8 mouse cellular contexts compared by ENCODE assay signal in genomic region chr15:102279783-102280520, GRCm38 (mm10). TPM values are rescaled to one million over a fixed set of nuclear protein-coding genes. Genes with fewer than 3 reads are reported as not detected.
DNase-seq lines count a peak whose midpoint lies in the region; ATAC-seq lines count a peak whose summit lies in the region.

No protein-coding gene starts in this region.

- H3K27ac ChIP-seq in hindbrain, embryonic 13.5 days, result peak overlapping the region; percentile 92
- H3K27ac ChIP-seq in midbrain, embryonic 11.5 days (ENCODE audit: low read depth, low read length), result peak overlapping the region; percentile 75; the same call in 1 of the 2 replicates

- ATAC-seq in megakaryocyte, adult 5-6 weeks (ENCODE audit: poor library complexity, severe bottlenecking), result no peak
- ATAC-seq in hindbrain, embryonic 13.5 days (ENCODE audit: low FRiP score), result 0 out of 2 replicates have a peak, but pooled peaks have one; percentile 22
- peak; percentile 38 for ATAC-seq in midbrain, embryonic 11.5 days (ENCODE audit: low FRiP score)

- no peaks in the 10 kb centered on the region for H3K9me3 ChIP-seq in megakaryocyte, embryonic 14.5 days
- H3K9me3 ChIP-seq in hindbrain, embryonic 13.5 days, result no peaks in the 10 kb centered on the region
- H3K9me3 ChIP-seq in midbrain, embryonic 11.5 days (ENCODE audit: control insufficient read depth, low read length), result no peaks in the 10 kb centered on the region

- peak overlapping the region; percentile 94 for H3K4me2 ChIP-seq in hindbrain, embryonic 13.5 days
- peak overlapping the region; percentile 92 for H3K4me2 ChIP-seq in midbrain, embryonic 11.5 days

- H3K9ac ChIP-seq in hindbrain, embryonic 13.5 days, result peak overlapping the region; percentile 87
- H3K9ac ChIP-seq in midbrain, embryonic 11.5 days (ENCODE audit: low read length), result peak overlapping the region; percentile 80

- H3K4me1 ChIP-seq in megakaryocyte, embryonic 14.5 days, result peaks cover 58% of the 10 kb centered on the region
- H3K4me1 ChIP-seq in hindbrain, embryonic 13.5 days (replicated peaks), result peaks cover 24% of the 10 kb centered on the region
- peaks cover 11% of the 10 kb centered on the region for H3K4me1 ChIP-seq in midbrain, embryonic 11.5 days (ENCODE audit: control insufficient read depth, insufficient read depth, low read length)

- intact Hi-C loops in left cerebral cortex, postnatal 14 days (cut with DNase I), result loop anchor here (2.0 kb wide), 1 partner anchor 33 kb away; no protein-coding TSS in a partner anchor

- 32% methylated on average over 13 of the region's 13 CpGs for WGBS in hindbrain, embryonic 13.5 days
- WGBS in midbrain, embryonic 11.5 days, result 32% methylated on average over 13 of the region's 13 CpGs

- DNase-seq in cerebellum, postnatal 14 days, result peak; percentile 26 to 35
- DNase-seq in midbrain, embryonic 11.5 days (ENCODE audit: low spot score, missing footprints), result no peak
- no peak for DNase-seq in layer of hippocampus, postnatal 10 days (ENCODE audit: low spot score in 2 of 2)
- DNase-seq in left cerebral cortex, postnatal 14 days (ENCODE audit: low spot score in 2 of 2), result no peak
- no peak for DNase-seq in right cerebral cortex, postnatal 14 days

- peaks cover 26% of the 10 kb centered on the region for H3K36me3 ChIP-seq in megakaryocyte, embryonic 14.5 days (replicated peaks; ENCODE audit: low read length)
- peaks cover 24% of the 10 kb centered on the region for H3K36me3 ChIP-seq in hindbrain, embryonic 13.5 days
- peaks cover 10% of the 10 kb centered on the region for H3K36me3 ChIP-seq in midbrain, embryonic 11.5 days (ENCODE audit: control insufficient read depth, insufficient read depth, low read length)

- H3K4me3 ChIP-seq in megakaryocyte, embryonic 14.5 days (replicated peaks), result peak overlapping the region; percentile 98
- peak overlapping the region; percentile 86 for H3K4me3 ChIP-seq in hindbrain, embryonic 13.5 days
- H3K4me3 ChIP-seq in midbrain, embryonic 11.5 days (ENCODE audit: low read depth, low read length), result peak overlapping the region; percentile 91

- no peaks in the 10 kb centered on the region for H3K27me3 ChIP-seq in megakaryocyte, embryonic 14.5 days (replicated peaks)
- H3K27me3 ChIP-seq in hindbrain, embryonic 13.5 days, result no peaks in the 10 kb centered on the region
- H3K27me3 ChIP-seq in midbrain, embryonic 11.5 days (ENCODE audit: control insufficient read depth, insufficient read depth, low read length), result no peaks in the 10 kb centered on the region

RNA-seq across cellular contexts. Expression of gene Mfsd5, which starts 0.7 kb away (rescaled TPM):
- 72.6 and 109 TPM in 2 replicates for polyA plus RNA-seq in megakaryocyte, embryonic 14.5 days (2012; ENCODE audit: insufficient read depth, low replicate concordance)
- total RNA-seq in megakaryocyte, adult 5-6 weeks (2015), result 49.8 and 64.3 TPM in 2 replicates
- total RNA-seq in megakaryocyte, adult 5-6 weeks (2017), result 34.8 and 35.1 TPM in 2 replicates
- 54.7 TPM in 2 replicates for polyA plus RNA-seq in hindbrain, embryonic 13.5 days (2015; fragmentation: Nextera tagmentation; extraction: Ambion mirVana)
- polyA plus RNA-seq in midbrain, embryonic 11.5 days (2014; fragmentation: Nextera tagmentation; extraction: Ambion mirVana), result 50.8 and 53.0 TPM in 2 replicates
- total RNA-seq in layer of hippocampus, postnatal 10 days (2021), result 10 to 100 TPM; 33.3 to 33.9 TPM
- 10 to 100 TPM; 36.8 to 40.6 TPM for total RNA-seq in left cerebral cortex, postnatal 14 days (2021)

RNA-seq across cellular contexts. Expression of gene Gm9918, which starts 9.6 kb away (rescaled TPM):
- not detected in 2 replicates for polyA plus RNA-seq in megakaryocyte, embryonic 14.5 days (2012; ENCODE audit: insufficient read depth, low replicate concordance)
- not detected in 2 replicates for total RNA-seq in megakaryocyte, adult 5-6 weeks (2015)
- not detected in 2 replicates for total RNA-seq in megakaryocyte, adult 5-6 weeks (2017)
- polyA plus RNA-seq in hindbrain, embryonic 13.5 days (2015; fragmentation: Nextera tagmentation; extraction: Ambion mirVana), result 0.14 and 0.22 TPM in 2 replicates
- 0.15 and 0.23 TPM in 2 replicates for polyA plus RNA-seq in midbrain, embryonic 11.5 days (2014; fragmentation: Nextera tagmentation; extraction: Ambion mirVana)
- not detected for total RNA-seq in layer of hippocampus, postnatal 10 days (2021)
- total RNA-seq in left cerebral cortex, postnatal 14 days (2021), result not detected

RNA-seq across cellular contexts. Expression of gene Espl1, which starts 16.1 kb away (rescaled TPM):
- 7.5 and 12.3 TPM in 2 replicates for polyA plus RNA-seq in megakaryocyte, embryonic 14.5 days (2012; ENCODE audit: insufficient read depth, low replicate concordance)
- total RNA-seq in megakaryocyte, adult 5-6 weeks (2015), result 26.3 and 37.4 TPM in 2 replicates
- total RNA-seq in megakaryocyte, adult 5-6 weeks (2017), result 15.2 and 30.9 TPM in 2 replicates
- polyA plus RNA-seq in hindbrain, embryonic 13.5 days (2015; fragmentation: Nextera tagmentation; extraction: Ambion mirVana), result 7.0 and 7.2 TPM in 2 replicates
- 29.4 and 33.3 TPM in 2 replicates for polyA plus RNA-seq in midbrain, embryonic 11.5 days (2014; fragmentation: Nextera tagmentation; extraction: Ambion mirVana)
- total RNA-seq in layer of hippocampus, postnatal 10 days (2021), result 1 to 10 TPM; 4.5 to 6.2 TPM
- total RNA-seq in left cerebral cortex, postnatal 14 days (2021), result 1 to 10 TPM; 1.8 to 2.3 TPM

RNA-seq across cellular contexts. Expression of gene Rarg, which starts 22.6 kb away (rescaled TPM):
- polyA plus RNA-seq in megakaryocyte, embryonic 14.5 days (2012; ENCODE audit: insufficient read depth, low replicate concordance), result 68.7 and 69.9 TPM in 2 replicates
- total RNA-seq in megakaryocyte, adult 5-6 weeks (2015), result 34.6 and 39.9 TPM in 2 replicates
- total RNA-seq in megakaryocyte, adult 5-6 weeks (2017), result 30.8 and 31.9 TPM in 2 replicates
- 5.7 and 7.1 TPM in 2 replicates for polyA plus RNA-seq in hindbrain, embryonic 13.5 days (2015; fragmentation: Nextera tagmentation; extraction: Ambion mirVana)
- 10.1 and 10.5 TPM in 2 replicates for polyA plus RNA-seq in midbrain, embryonic 11.5 days (2014; fragmentation: Nextera tagmentation; extraction: Ambion mirVana)
- 10 to 100 TPM; 12.5 to 15.6 TPM for total RNA-seq in layer of hippocampus, postnatal 10 days (2021)
- total RNA-seq in left cerebral cortex, postnatal 14 days (2021), result 1 to 10 TPM; 8.3 to 9.4 TPM

RNA-seq across cellular contexts. Expression of gene Pfdn5, which starts 46.0 kb away (rescaled TPM):
- polyA plus RNA-seq in megakaryocyte, embryonic 14.5 days (2012; ENCODE audit: insufficient read depth, low replicate concordance), result 5.9 and 58.8 TPM in 2 replicates
- total RNA-seq in megakaryocyte, adult 5-6 weeks (2015), result 385 and 398 TPM in 2 replicates
- total RNA-seq in megakaryocyte, adult 5-6 weeks (2017), result 347 and 441 TPM in 2 replicates
- 502 and 514 TPM in 2 replicates for polyA plus RNA-seq in hindbrain, embryonic 13.5 days (2015; fragmentation: Nextera tagmentation; extraction: Ambion mirVana)
- 404 and 408 TPM in 2 replicates for polyA plus RNA-seq in midbrain, embryonic 11.5 days (2014; fragmentation: Nextera tagmentation; extraction: Ambion mirVana)
- total RNA-seq in layer of hippocampus, postnatal 10 days (2021), result 100 to 1,000 TPM; 379 to 390 TPM
- 100 to 1,000 TPM; 313 to 315 TPM for total RNA-seq in left cerebral cortex, postnatal 14 days (2021)

Comparison
In these comparisons a context has a peak if more than half of its experiments do, and no peak if none do; other contexts are left out.
1. DNase-seq: peak in cerebellum, postnatal 14 days (2 of 2); none in midbrain, embryonic 11.5 days (single experiment), layer of hippocampus, postnatal 10 days (0 of 2), left cerebral cortex, postnatal 14 days (0 of 2) and right cerebral cortex, postnatal 14 days (single experiment).
2. Peak in every context shown above with its lines, with median percentiles within 50 percentile points of each other: H3K4me3 ChIP-seq.